Mouse (Mus musculus): ENCODE measurements around the gene S100a10. TPM values are rescaled to one million over a fixed set of nuclear protein-coding genes. Genes with fewer than 3 reads are reported as not detected.

The S100a10 gene
- polyA plus RNA-seq, 1 experiment = 468 TPM

GRCm38 (mm10) chr3:93554379-93554980 lies 400 bp upstream of the S100a10 start:
- H3K4me3 ChIP-seq (ENCODE audit: low read depth, low read length) = peak overlapping the region; percentile 30
- H3K4me1 ChIP-seq (ENCODE audit: control insufficient read depth, insufficient read depth, low read length) = peaks cover 5% of the 10 kb centered on the region
- H3K27me3 ChIP-seq (ENCODE audit: control insufficient read depth, insufficient read depth, low read length, poor library complexity, severe bottlenecking) = no peaks in the 10 kb centered on the region
- TF ChIP-seq POLR2A (IDR thresholded peaks at IDR 0.05; ENCODE audit: insufficient read depth, low read length) (no peak), CTCF (IDR thresholded peaks at IDR 0.05; ENCODE audit: low read depth, low read length) (no peak), EP300 (IDR thresholded peaks at IDR 0.05; ENCODE audit: insufficient read depth, low read depth, low read length) (no peak)
- no peaks in the 10 kb centered on the region for H3K9me3 ChIP-seq (replicated peaks; ENCODE audit: control insufficient read depth, insufficient read depth, low read length, poor library complexity, severe bottlenecking)
- no peak overlapping the region for H3K27ac ChIP-seq (ENCODE audit: insufficient read depth, low read length)
- H3K9ac ChIP-seq (ENCODE audit: low read depth, poor library complexity, severe bottlenecking) = peak overlapping the region; percentile 38
- no peaks in the 10 kb centered on the region for H3K36me3 ChIP-seq (ENCODE audit: control insufficient read depth, insufficient read depth, low read length, poor library complexity, severe bottlenecking)

- peaks cover 2% of the 10 kb centered on the region for H3K36me3 ChIP-seq (ENCODE audit: control insufficient read depth, insufficient read depth, low read length, poor library complexity, severe bottlenecking)
- H3K4me1 ChIP-seq (ENCODE audit: control insufficient read depth, insufficient read depth, low read length) = peaks cover 5% of the 10 kb centered on the region
- TF ChIP-seq POLR2A (IDR thresholded peaks at IDR 0.05; ENCODE audit: insufficient read depth, low read length) (no peak), CTCF (IDR thresholded peaks at IDR 0.05; ENCODE audit: low read depth, low read length) (no peak), EP300 (IDR thresholded peaks at IDR 0.05; ENCODE audit: insufficient read depth, low read depth, low read length) (peak; percentile 72; the same call in 1 of the 2 replicates)
- H3K27me3 ChIP-seq (ENCODE audit: control insufficient read depth, insufficient read depth, low read length, poor library complexity, severe bottlenecking) = no peaks in the 10 kb centered on the region; the same call in 1 of the 2 replicates
- H3K9ac ChIP-seq (ENCODE audit: low read depth, poor library complexity, severe bottlenecking) = peak overlapping the region; percentile 38
- peak overlapping the region; percentile 66 for H3K4me3 ChIP-seq (ENCODE audit: low read depth, low read length)
- peak overlapping the region; percentile 75 for H3K27ac ChIP-seq (ENCODE audit: insufficient read depth, low read length)
- H3K9me3 ChIP-seq (replicated peaks; ENCODE audit: control insufficient read depth, insufficient read depth, low read length, poor library complexity, severe bottlenecking) = no peaks in the 10 kb centered on the region
Measured at GRCm38 (mm10) chr3:93555878-93556254, 986 bp downstream of the S100a10 start.

- H3K36me3 ChIP-seq (ENCODE audit: control insufficient read depth, insufficient read depth, low read length, poor library complexity, severe bottlenecking) = peaks cover 4% of the 10 kb centered on the region
- no peak overlapping the region for H3K4me3 ChIP-seq (ENCODE audit: low read depth, low read length)
- H3K9me3 ChIP-seq (replicated peaks; ENCODE audit: control insufficient read depth, insufficient read depth, low read length, poor library complexity, severe bottlenecking) = no peaks in the 10 kb centered on the region
- H3K27ac ChIP-seq (ENCODE audit: insufficient read depth, low read length) = peak overlapping the region; percentile 54; the same call in 1 of the 2 replicates
- TF ChIP-seq POLR2A (IDR thresholded peaks at IDR 0.05; ENCODE audit: insufficient read depth, low read length) (no peak), EP300 (IDR thresholded peaks at IDR 0.05; ENCODE audit: insufficient read depth, low read depth, low read length) (no peak), CTCF (IDR thresholded peaks at IDR 0.05; ENCODE audit: low read depth, low read length) (no peak)
- H3K9ac ChIP-seq (ENCODE audit: low read depth, poor library complexity, severe bottlenecking) = peak overlapping the region; percentile 11; the same call in 1 of the 2 replicates
- no peaks in the 10 kb centered on the region; the same call in 1 of the 2 replicates for H3K27me3 ChIP-seq (ENCODE audit: control insufficient read depth, insufficient read depth, low read length, poor library complexity, severe bottlenecking)
- peaks cover 5% of the 10 kb centered on the region for H3K4me1 ChIP-seq (ENCODE audit: control insufficient read depth, insufficient read depth, low read length)
Measured at GRCm38 (mm10) chr3:93556599-93556998, 1.7 kb downstream of the S100a10 start.

- Histone ChIP-seq H3K36me3 (ENCODE audit: control insufficient read depth, insufficient read depth, low read length, poor library complexity, severe bottlenecking) (peaks cover 10% of the 10 kb centered on the region), H3K27ac (ENCODE audit: insufficient read depth, low read length) (peak overlapping the region; percentile 50), H3K4me3 (ENCODE audit: low read depth, low read length) (no peak overlapping the region), H3K4me1 (ENCODE audit: control insufficient read depth, insufficient read depth, low read length) (peaks cover 5% of the 10 kb centered on the region), H3K27me3 (ENCODE audit: control insufficient read depth, insufficient read depth, low read length, poor library complexity, severe bottlenecking) (no peaks in the 10 kb centered on the region; the same call in 1 of the 2 replicates), H3K9me3 (replicated peaks; ENCODE audit: control insufficient read depth, insufficient read depth, low read length, poor library complexity, severe bottlenecking) (no peaks in the 10 kb centered on the region), H3K9ac (ENCODE audit: low read depth, poor library complexity, severe bottlenecking) (no peak overlapping the region)
- TF ChIP-seq CTCF (IDR thresholded peaks at IDR 0.05; ENCODE audit: low read depth, low read length) (no peak), POLR2A (IDR thresholded peaks at IDR 0.05; ENCODE audit: insufficient read depth, low read length) (no peak), EP300 (IDR thresholded peaks at IDR 0.05; ENCODE audit: insufficient read depth, low read depth, low read length) (no peak)
Measured at GRCm38 (mm10) chr3:93557471-93557870, 2.6 kb downstream of the S100a10 start.

GRCm38 (mm10) chr3:93559961-93560360 lies 5.1 kb downstream of the S100a10 start:
- H3K9ac ChIP-seq (ENCODE audit: low read depth, poor library complexity, severe bottlenecking) = no peak overlapping the region

GRCm38 (mm10) chr3:93562372-93562771 lies 7.5 kb downstream of the S100a10 start:
- no peaks in the 10 kb centered on the region; the same call in 1 of the 2 replicates for H3K27me3 ChIP-seq (ENCODE audit: control insufficient read depth, insufficient read depth, low read length, poor library complexity, severe bottlenecking)
- peaks cover 2% of the 10 kb centered on the region for H3K4me1 ChIP-seq (ENCODE audit: control insufficient read depth, insufficient read depth, low read length)
- no peak overlapping the region for H3K9ac ChIP-seq (ENCODE audit: low read depth, poor library complexity, severe bottlenecking)
- TF ChIP-seq POLR2A (IDR thresholded peaks at IDR 0.05; ENCODE audit: insufficient read depth, low read length) (no peak), CTCF (IDR thresholded peaks at IDR 0.05; ENCODE audit: low read depth, low read length) (no peak), EP300 (IDR thresholded peaks at IDR 0.05; ENCODE audit: insufficient read depth, low read depth, low read length) (no peak)
- no peaks in the 10 kb centered on the region for H3K9me3 ChIP-seq (replicated peaks; ENCODE audit: control insufficient read depth, insufficient read depth, low read length, poor library complexity, severe bottlenecking)
- peaks cover 17% of the 10 kb centered on the region for H3K36me3 ChIP-seq (ENCODE audit: control insufficient read depth, insufficient read depth, low read length, poor library complexity, severe bottlenecking)
- no peak overlapping the region for H3K27ac ChIP-seq (ENCODE audit: insufficient read depth, low read length)
- no peak overlapping the region for H3K4me3 ChIP-seq (ENCODE audit: low read depth, low read length)

More at GRCm38 (mm10) chr3:93559961-93560360, 5.1 kb downstream of the S100a10 start:
- peaks cover 5% of the 10 kb centered on the region for H3K4me1 ChIP-seq (ENCODE audit: control insufficient read depth, insufficient read depth, low read length)
- H3K4me3 ChIP-seq (ENCODE audit: low read depth, low read length) = no peak overlapping the region
- no peaks in the 10 kb centered on the region; the same call in 1 of the 2 replicates for H3K27me3 ChIP-seq (ENCODE audit: control insufficient read depth, insufficient read depth, low read length, poor library complexity, severe bottlenecking)
- no peak overlapping the region for H3K27ac ChIP-seq (ENCODE audit: insufficient read depth, low read length)
- H3K36me3 ChIP-seq (ENCODE audit: control insufficient read depth, insufficient read depth, low read length, poor library complexity, severe bottlenecking) = peaks cover 17% of the 10 kb centered on the region
- no peaks in the 10 kb centered on the region for H3K9me3 ChIP-seq (replicated peaks; ENCODE audit: control insufficient read depth, insufficient read depth, low read length, poor library complexity, severe bottlenecking)
- TF ChIP-seq CTCF (IDR thresholded peaks at IDR 0.05; ENCODE audit: low read depth, low read length) (no peak), POLR2A (IDR thresholded peaks at IDR 0.05; ENCODE audit: insufficient read depth, low read length) (no peak), EP300 (IDR thresholded peaks at IDR 0.05; ENCODE audit: insufficient read depth, low read depth, low read length) (no peak)
